Mouse (Mus musculus) forebrain, embryonic 14.5 days (tissue): ENCODE measurements around the gene Sema7a. TPM values are rescaled to one million over a fixed set of nuclear protein-coding genes. Genes with fewer than 3 reads are reported as not detected.
A peak's percentile ranks its signal among the peaks of the same experiment; 100 is the strongest.

ENCODE experiments used
- ATAC-seq: fragments of 200-750 bp; cut with Nextera tagmentation; 2 replicates; pipeline ENCODE4 v1.8.0; 2017; ENCODE audit warnings: mild to moderate bottlenecking, moderate library complexity
- DNase-seq: peaks from one replicate; pipeline ENCODE4 v3.0.0-alpha.2; 2015; ENCODE audit warnings: low spot score
- H3K27ac ChIP-seq: fragments of 300-500 bp; sonication (generic); 2 replicates; pipeline ENCODE4 v1.5.1; 2014; ENCODE audit warnings: low read depth, mild to moderate bottlenecking, control low read depth, low read length, moderate library complexity
- H3K27me3 ChIP-seq: fragments of 300-500 bp; sonication (generic); replicated peaks from 2 replicates; pipeline ENCODE4 v1.6.1; 2014; ENCODE audit warnings: low read length, control low read depth, mixed read lengths; ENCODE audit not compliant: control insufficient read depth, insufficient read depth
- H3K36me3 ChIP-seq: fragments of 300-500 bp; sonication (generic); 2 replicates; pipeline ENCODE4 v1.6.1; 2014; ENCODE audit warnings: low read length, control low read depth; ENCODE audit not compliant: control insufficient read depth, insufficient read depth
- H3K4me1 ChIP-seq: fragments of 300-500 bp; sonication (generic); 2 replicates; pipeline ENCODE4 v1.6.1; 2014; ENCODE audit warnings: antibody characterized with exemption, low read length, control low read depth; ENCODE audit not compliant: control insufficient read depth, insufficient read depth
- H3K4me2 ChIP-seq: fragments of 300-500 bp; sonication (generic); 2 replicates; pipeline ENCODE4 v1.6.1; 2014; ENCODE audit warnings: mild to moderate bottlenecking, control low read depth, low read length
- H3K4me3 ChIP-seq: fragments of 300-500 bp; sonication (generic); 2 replicates; pipeline ENCODE4 v1.5.1; 2014; ENCODE audit warnings: low read depth, low read length, control low read depth
- H3K9ac ChIP-seq: fragments of 300-500 bp; sonication (generic); 2 replicates; pipeline ENCODE4 v1.6.1; 2014; ENCODE audit warnings: mild to moderate bottlenecking, low read length, control low read depth, moderate library complexity
- H3K9me3 ChIP-seq: fragments of 300-500 bp; sonication (generic); replicated peaks from 2 replicates; pipeline ENCODE4 v1.6.1; 2016; ENCODE audit warnings: low read length, control low read depth, mixed read lengths; ENCODE audit not compliant: control insufficient read depth
- WGBS: fragments of 180-500 bp; shearing (Covaris S2); extraction: QIAGEN DNeasy Blood & Tissue Kit; methylation state at CpG from one replicate; pipeline ENCODE4 v1.1.7; 2014; 5-methylcytosine and 5-hydroxymethylcytosine counted together
- polyA plus RNA-seq: library from polyadenylated mRNA; unstranded; fragments of >200 nt; fragmentation: Nextera tagmentation; extraction: Ambion mirVana; gene quantifications from 2 replicates; pipeline ENCODE4 v1.2.1, GENCODE M21; 2014

Sema7a gene
- polyA plus RNA-seq, 1 experiment from 2014 or later: 3.6 TPM

DNA sequence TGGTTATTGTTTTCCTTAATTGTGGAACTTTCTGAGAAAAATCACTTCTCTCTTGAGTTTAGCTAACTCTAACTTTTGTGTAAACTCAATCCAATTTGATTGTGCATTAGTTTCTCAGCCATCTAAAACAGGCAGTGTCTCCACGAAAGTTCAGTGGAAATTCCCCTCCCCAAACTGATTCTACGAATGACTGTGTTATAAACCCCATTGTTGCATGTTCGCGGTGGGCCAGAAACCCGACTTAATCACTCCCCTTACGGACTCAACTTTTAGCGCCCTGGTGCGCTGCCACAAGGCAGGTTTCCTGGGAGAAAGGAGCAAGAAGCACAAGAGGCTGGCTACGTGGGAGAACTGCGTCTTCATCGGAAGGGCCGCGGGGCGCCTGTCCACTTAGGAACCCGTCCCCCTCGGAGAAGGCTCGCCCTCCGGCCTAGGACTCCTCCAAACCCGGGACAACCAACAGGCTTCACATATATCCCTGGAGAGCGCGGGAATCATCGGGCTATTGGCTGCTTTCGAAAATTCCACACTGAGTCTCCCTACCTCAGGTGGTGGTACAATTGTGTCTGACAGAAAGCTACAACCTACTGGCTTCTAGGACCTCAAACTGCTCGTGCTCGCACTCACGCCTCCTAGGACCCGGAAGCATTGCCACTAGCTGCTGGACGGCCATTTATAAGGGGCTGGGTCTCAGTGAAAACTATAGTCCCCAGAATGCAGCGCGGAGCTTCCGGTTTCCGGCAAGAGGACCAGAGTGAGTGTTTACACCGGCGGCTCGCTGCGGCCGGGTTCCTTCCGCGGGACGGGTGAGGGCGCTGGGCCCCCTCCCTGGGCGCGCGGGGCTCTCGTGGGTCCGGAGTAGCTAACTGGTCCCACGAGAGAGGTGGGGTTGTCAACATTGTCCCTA, 29.4 kb upstream of the Sema7a start, which contains the start of gene Ubl7:
TSS of gene Ubl7 (plus strand) at position 726 of the 907 bp plus-strand sequence.
- peak within 1 kb of the TSS; percentile 61 for H3K4me3 ChIP-seq
- under 1% methylated on average over 47 of the region's 47 CpGs for WGBS
- peak within 1 kb of the TSS; percentile 83 for H3K4me2 ChIP-seq
- H3K27me3 ChIP-seq: no peaks in the 10 kb centered on the region
- H3K9me3 ChIP-seq: no peaks in the 10 kb centered on the region
- ATAC-seq: peak; percentile 99
- peak within 1 kb of the TSS; percentile 49; the same call in 1 of the 2 replicates for H3K27ac ChIP-seq
- H3K9ac ChIP-seq: peak within 1 kb of the TSS; percentile 66
- H3K4me1 ChIP-seq: peaks cover 8% of the 10 kb centered on the region
- DNase-seq: peak; percentile 94
- H3K36me3 ChIP-seq: peaks cover 10% of the 10 kb centered on the region

DNA sequence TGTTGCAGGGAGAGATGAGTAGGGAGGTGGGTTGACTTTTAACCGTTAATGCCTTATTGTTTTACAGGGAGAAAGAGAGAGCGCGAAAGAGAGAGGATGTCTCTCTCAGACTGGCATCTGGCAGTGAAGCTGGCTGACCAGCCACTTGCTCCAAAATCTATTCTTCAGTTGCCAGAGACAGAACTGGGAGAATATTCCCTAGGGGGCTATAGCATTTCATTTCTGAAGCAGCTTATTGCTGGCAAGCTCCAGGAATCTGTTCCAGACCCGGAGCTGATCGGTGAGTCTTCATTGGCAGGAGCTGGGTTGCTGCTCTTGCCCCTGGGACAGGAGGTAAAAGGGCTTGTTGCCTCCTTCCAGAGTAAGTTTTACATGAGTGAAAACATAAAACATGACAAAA, 27.3 kb upstream of the Sema7a start:
- 96% methylated on average over 5 of the region's 5 CpGs for WGBS

DNA sequence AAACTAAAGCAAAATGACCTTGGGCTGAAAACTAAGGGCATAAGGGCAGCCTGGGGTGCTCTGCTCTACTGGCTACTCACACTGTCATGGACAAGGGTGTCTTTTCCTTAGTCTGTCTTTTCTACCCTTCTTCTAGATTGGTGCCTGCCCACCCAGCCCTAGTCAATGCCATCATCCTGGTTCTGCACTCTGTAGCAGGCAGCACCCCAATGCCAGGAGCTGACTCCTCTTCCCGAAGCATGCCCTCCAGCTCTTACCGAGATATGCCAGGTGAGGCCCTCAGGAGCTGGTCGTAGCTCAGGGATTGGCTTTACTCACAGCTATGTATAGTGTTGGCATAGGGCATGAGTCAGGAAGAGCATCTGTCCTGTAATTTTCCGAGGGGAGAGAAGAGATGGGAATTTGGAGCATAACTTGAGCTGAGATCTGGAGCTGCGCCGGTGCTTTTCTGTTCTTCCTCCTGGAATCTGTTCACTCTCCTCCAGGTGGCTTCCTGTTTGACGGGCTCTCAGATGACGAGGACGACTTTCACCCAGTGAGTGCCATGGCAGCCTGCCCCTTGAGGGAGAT, 18.3 kb upstream of the Sema7a start:
- WGBS: 92% methylated on average over 9 of the region's 9 CpGs
- H3K9me3 ChIP-seq: no peaks in the 10 kb centered on the region
- no peak overlapping the region for H3K4me3 ChIP-seq
- no peaks in the 10 kb centered on the region for H3K4me1 ChIP-seq
- ATAC-seq: no peak
- no peak overlapping the region for H3K9ac ChIP-seq
- peaks cover 79% of the 10 kb centered on the region for H3K36me3 ChIP-seq
- no peak for DNase-seq
- no peak overlapping the region for H3K27ac ChIP-seq
- no peaks in the 10 kb centered on the region for H3K27me3 ChIP-seq
- no peak overlapping the region for H3K4me2 ChIP-seq

More for the DNA sequence above, 27.3 kb upstream of the Sema7a start:
- no peak overlapping the region for H3K9ac ChIP-seq
- no peak overlapping the region for H3K4me2 ChIP-seq
- no peaks in the 10 kb centered on the region for H3K27me3 ChIP-seq
- no peak overlapping the region for H3K27ac ChIP-seq
- peaks cover 15% of the 10 kb centered on the region for H3K36me3 ChIP-seq
- ATAC-seq (no peak), DNase-seq (no peak)
- H3K9me3 ChIP-seq: no peaks in the 10 kb centered on the region
- no peak overlapping the region for H3K4me3 ChIP-seq
- H3K4me1 ChIP-seq: peaks cover 8% of the 10 kb centered on the region

DNA sequence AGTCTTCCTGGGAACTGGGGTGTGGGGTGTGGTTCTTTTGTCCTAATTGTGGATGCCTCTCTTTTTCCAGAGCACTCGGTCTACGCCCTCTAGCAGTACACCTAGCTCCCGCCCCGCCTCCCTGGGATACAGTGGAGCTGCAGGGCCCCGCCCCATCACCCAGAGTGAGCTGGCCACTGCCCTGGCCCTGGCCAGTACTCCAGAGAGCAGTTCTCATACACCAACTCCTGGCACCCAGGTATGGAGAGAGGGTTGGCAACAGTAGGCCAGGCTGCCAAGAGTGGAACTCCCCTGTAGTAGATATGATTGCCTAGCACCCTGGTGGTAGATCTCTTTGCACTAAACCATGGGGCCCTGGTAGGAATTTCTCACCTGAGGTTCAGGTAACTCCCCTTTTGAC, 17.5 kb upstream of the Sema7a start:
- Histone ChIP-seq H3K9me3 (no peaks in the 10 kb centered on the region), H3K27me3 (no peaks in the 10 kb centered on the region), H3K4me3 (no peak overlapping the region), H3K4me2 (no peak overlapping the region), H3K36me3 (peaks cover 87% of the 10 kb centered on the region), H3K9ac (no peak overlapping the region), H3K27ac (no peak overlapping the region), H3K4me1 (no peaks in the 10 kb centered on the region)
- ATAC-seq (no peak), DNase-seq (no peak)
- 89% methylated on average over 5 of the region's 5 CpGs for whole genome bisulfite sequencing

DNA sequence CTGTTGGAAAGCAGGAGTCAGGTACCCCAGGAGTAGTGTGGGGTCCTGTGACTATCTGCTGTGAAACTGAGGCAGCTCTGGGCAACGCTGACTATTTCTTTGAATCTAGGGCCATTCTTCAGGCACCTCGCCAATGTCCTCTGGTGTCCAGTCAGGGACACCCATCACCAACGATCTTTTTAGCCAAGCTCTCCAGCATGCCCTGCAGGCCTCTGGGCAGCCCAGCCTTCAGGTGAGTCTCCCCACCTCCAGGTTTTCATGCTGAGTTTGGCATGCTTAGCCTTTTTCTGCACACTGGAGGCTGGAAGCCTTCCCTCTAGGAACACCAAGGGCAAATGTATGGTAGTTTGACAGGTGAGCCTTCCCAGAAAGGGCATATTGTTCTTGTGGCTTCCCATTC, 16.9 kb upstream of the Sema7a start:
- Histone ChIP-seq H3K27ac (no peak overlapping the region), H3K4me1 (no peaks in the 10 kb centered on the region), H3K9ac (no peak overlapping the region), H3K4me2 (no peak overlapping the region), H3K36me3 (peaks cover 90% of the 10 kb centered on the region), H3K9me3 (no peaks in the 10 kb centered on the region), H3K4me3 (no peak overlapping the region), H3K27me3 (no peaks in the 10 kb centered on the region)
- WGBS: 94% methylated on average over 3 of the region's 3 CpGs
- ATAC-seq (no peak), DNase-seq (no peak)

DNA sequence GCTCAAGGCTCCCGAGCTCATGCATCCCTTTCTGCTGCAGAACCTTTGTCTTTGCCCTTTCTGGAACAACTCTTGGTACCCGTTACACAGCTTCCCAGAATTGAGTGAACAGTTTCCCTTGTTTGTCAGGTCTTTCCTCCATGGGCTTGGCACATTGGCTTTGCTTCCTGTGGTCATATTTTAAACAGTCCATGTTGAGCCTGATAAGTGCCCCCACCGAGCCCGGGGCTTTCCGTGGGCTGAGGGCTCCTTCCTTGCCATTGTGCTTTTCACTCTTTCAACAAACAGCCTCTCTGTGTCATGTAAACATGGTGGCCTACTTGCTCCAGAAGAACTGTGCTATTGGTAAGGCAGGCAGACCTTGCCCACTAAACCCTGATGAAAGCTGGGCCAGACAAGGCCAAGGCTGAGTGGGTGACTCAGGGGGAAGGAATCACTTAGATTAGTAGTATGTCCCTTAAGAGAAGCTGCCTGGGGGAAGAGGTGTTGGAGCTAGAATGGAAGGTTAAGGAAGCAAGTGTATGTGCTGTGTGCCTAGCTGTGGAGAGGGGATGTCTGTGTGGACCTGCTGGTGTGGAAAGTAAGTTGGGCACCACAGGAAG, 8.6 kb upstream of the Sema7a start:
- no peak overlapping the region for H3K4me2 ChIP-seq
- no peaks in the 10 kb centered on the region for H3K4me1 ChIP-seq
- no peak overlapping the region for H3K27ac ChIP-seq
- no peak overlapping the region for H3K9ac ChIP-seq
- H3K4me3 ChIP-seq: no peak overlapping the region
- H3K36me3 ChIP-seq: peaks cover 43% of the 10 kb centered on the region
- WGBS: 87% methylated on average over 5 of the region's 5 CpGs
- ATAC-seq (no peak), DNase-seq (no peak)
- no peaks in the 10 kb centered on the region for H3K9me3 ChIP-seq
- no peaks in the 10 kb centered on the region for H3K27me3 ChIP-seq

DNA sequence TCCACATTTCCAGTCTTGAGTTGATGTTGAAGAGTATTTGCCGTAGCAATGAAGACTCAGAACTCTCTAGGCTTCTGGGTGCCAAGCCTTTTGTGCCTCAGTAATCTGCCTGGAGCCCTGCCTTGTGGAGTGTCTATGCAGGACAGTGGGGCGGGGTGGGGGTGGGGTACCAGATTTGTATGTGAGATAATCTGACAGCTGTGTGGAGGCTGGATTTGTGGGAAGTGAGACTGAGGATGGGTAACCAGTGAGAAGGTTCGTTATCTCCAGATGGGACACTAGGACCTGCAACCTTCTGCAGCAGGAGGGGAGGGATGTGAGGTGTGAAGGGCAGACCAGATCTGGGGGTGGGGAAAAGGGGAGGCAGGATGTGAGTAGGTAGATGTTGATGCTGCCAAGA, 7.7 kb upstream of the Sema7a start:
- Histone ChIP-seq H3K4me2 (no peak overlapping the region), H3K27me3 (no peaks in the 10 kb centered on the region), H3K4me3 (no peak overlapping the region), H3K27ac (no peak overlapping the region), H3K9ac (no peak overlapping the region), H3K4me1 (no peaks in the 10 kb centered on the region; the same call in 1 of the 2 replicates), H3K9me3 (no peaks in the 10 kb centered on the region), H3K36me3 (peaks cover 34% of the 10 kb centered on the region)
- ATAC-seq (no peak), DNase-seq (no peak)
- whole genome bisulfite sequencing: 72% methylated on average over 3 of the region's 3 CpGs

DNA sequence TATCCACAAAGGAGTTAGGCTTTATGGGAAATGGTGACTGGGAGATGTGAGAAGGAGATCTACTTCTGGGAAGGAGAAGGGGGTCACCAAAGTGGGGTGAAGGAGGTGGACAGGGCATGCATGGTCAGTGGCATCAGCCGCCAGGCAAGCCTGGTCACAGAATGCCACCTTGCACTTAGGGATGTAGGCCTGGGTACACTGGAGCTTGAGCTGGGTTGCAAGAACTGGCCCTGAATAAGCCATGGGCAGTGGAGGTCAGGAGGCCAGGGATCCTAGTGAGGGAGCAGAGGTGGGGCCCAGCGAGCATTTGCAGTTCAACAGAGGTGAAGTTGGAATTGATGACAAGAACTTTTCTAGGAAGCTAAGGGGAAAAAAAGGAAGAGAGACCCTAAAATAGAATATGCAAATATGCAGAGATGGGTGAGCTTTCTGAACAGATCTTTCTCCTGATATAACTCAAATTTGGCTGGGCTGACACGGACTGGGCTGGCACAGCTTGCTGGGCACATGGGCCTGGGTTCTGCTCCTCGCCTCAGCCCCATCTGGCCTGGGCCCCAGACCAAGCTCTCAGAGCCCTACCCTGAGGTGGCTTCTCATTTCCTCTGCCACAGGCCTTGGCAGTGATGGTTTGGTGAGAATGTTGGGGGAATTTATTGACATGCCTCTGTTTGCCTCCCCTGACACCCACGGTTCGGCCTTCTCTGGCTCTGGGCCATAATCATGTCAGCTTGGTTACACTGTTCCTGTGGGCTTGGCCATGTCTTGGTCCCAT, 6.9 kb upstream of the Sema7a start:
- Histone ChIP-seq H3K4me3 (no peak overlapping the region), H3K27ac (no peak overlapping the region; the same call in 1 of the 2 replicates), H3K4me1 (no peaks in the 10 kb centered on the region; the same call in 1 of the 2 replicates), H3K27me3 (no peaks in the 10 kb centered on the region), H3K4me2 (no peak overlapping the region), H3K36me3 (peaks cover 26% of the 10 kb centered on the region), H3K9me3 (no peaks in the 10 kb centered on the region), H3K9ac (no peak overlapping the region)
- DNase-seq (peak; percentile 39), ATAC-seq (no peak)
- WGBS: 70% methylated on average over 6 of the region's 6 CpGs
